Comparison of ENCODE assay signal across 9 mouse cellular contexts in genomic region chrX:168123589-168123965, GRCm38 (mm10).
DNase-seq lines count a peak whose midpoint lies in the region; ATAC-seq and TF ChIP-seq lines count a peak whose summit lies in the region.
"Had no signal": no experiment of that assay in that cellular context is flagged by ENCODE, and none has a peak within 500 bp of the region (broad histone marks: within the 10 kb centered on the region; RNA-seq: fewer than 3 reads in every experiment).

No protein-coding gene starts in this region.

- no peaks in the 10 kb centered on the region for H3K4me1 ChIP-seq in liver, embryonic 12.5 days
- H3K4me1 ChIP-seq in forebrain, embryonic 11.5 days (replicated peaks; ENCODE audit: control insufficient read depth, insufficient read depth, low read length): no peaks in the 10 kb centered on the region
- H3K4me1 ChIP-seq in hindbrain, postnatal 0 days (ENCODE audit: insufficient read depth, low read length): no peaks in the 10 kb centered on the region
- 0 out of 2 replicates have a peak, but pooled peaks cover 4% of the 10 kb centered on the region for H3K4me1 ChIP-seq in neural tube, embryonic 13.5 days (replicated peaks)

- peaks cover 44% of the 10 kb centered on the region for H3K27me3 ChIP-seq in liver, embryonic 12.5 days (replicated peaks)
- H3K27me3 ChIP-seq in forebrain, embryonic 11.5 days (ENCODE audit: control insufficient read depth, insufficient read depth, low read length): peaks cover 36% of the 10 kb centered on the region
- H3K27me3 ChIP-seq in hindbrain, postnatal 0 days (ENCODE audit: insufficient read depth, low read length): no peaks in the 10 kb centered on the region; the same call in 1 of the 2 replicates
- peaks cover 73% of the 10 kb centered on the region for H3K27me3 ChIP-seq in neural tube, embryonic 13.5 days

- TF ChIP-seq CTCF in hindbrain, postnatal 0 days (IDR thresholded peaks at IDR 0.05; ENCODE audit: low read depth): no peak

- H3K27ac ChIP-seq in liver, embryonic 12.5 days: no peak overlapping the region
- no peak overlapping the region for H3K27ac ChIP-seq in forebrain, embryonic 11.5 days (ENCODE audit: low read depth, low read length)
- H3K27ac ChIP-seq in hindbrain, postnatal 0 days: peak overlapping the region; percentile 56
- no peak overlapping the region for H3K27ac ChIP-seq in neural tube, embryonic 13.5 days (replicated peaks)
- H3K27ac ChIP-seq: macrophage had no signal

- no peaks in the 10 kb centered on the region for H3K36me3 ChIP-seq in liver, embryonic 12.5 days
- H3K36me3 ChIP-seq in forebrain, embryonic 11.5 days (ENCODE audit: control insufficient read depth, insufficient read depth, low read length): no peaks in the 10 kb centered on the region
- no peaks in the 10 kb centered on the region for H3K36me3 ChIP-seq in hindbrain, postnatal 0 days (ENCODE audit: insufficient read depth, low read length)
- no peaks in the 10 kb centered on the region for H3K36me3 ChIP-seq in neural tube, embryonic 13.5 days

- H3K9me3 ChIP-seq in liver, embryonic 12.5 days (replicated peaks): no peaks in the 10 kb centered on the region
- H3K9me3 ChIP-seq in forebrain, embryonic 11.5 days (ENCODE audit: control insufficient read depth, low read length): no peaks in the 10 kb centered on the region; the same call in 1 of the 2 replicates
- H3K9me3 ChIP-seq in hindbrain, postnatal 0 days (ENCODE audit: low read length): no peaks in the 10 kb centered on the region
- no peaks in the 10 kb centered on the region for H3K9me3 ChIP-seq in neural tube, embryonic 13.5 days

- WGBS in liver, embryonic 12.5 days (ENCODE audit: insufficient replicate concordance): 5% methylated on average over 11 of the region's 11 CpGs
- 19% methylated on average over 10 of the region's 11 CpGs for WGBS in forebrain, embryonic 11.5 days
- 22% methylated on average over 11 of the region's 11 CpGs for WGBS in hindbrain, postnatal 0 days
- 16% methylated on average over 11 of the region's 11 CpGs for WGBS in neural tube, embryonic 13.5 days

- no peak for ATAC-seq in liver, embryonic 12.5 days
- ATAC-seq in forebrain, embryonic 11.5 days (replicated peaks; ENCODE audit: low FRiP score): peak; percentile 64
- ATAC-seq in hindbrain, postnatal 0 days: peak; percentile 49; the same call in 1 of the 2 replicates
- peak; percentile 44 for ATAC-seq in neural tube, embryonic 13.5 days (ENCODE audit: low read depth)

- H3K9ac ChIP-seq in liver, embryonic 12.5 days: no peak overlapping the region
- no peak overlapping the region; the same call in 1 of the 2 replicates for H3K9ac ChIP-seq in forebrain, embryonic 11.5 days (ENCODE audit: low read length)
- peak overlapping the region; percentile 49 for H3K9ac ChIP-seq in hindbrain, postnatal 0 days (replicated peaks; ENCODE audit: low read length)
- H3K9ac ChIP-seq in neural tube, embryonic 13.5 days: peak overlapping the region; percentile 69

- no peak overlapping the region for H3K4me3 ChIP-seq in liver, embryonic 12.5 days
- H3K4me3 ChIP-seq in forebrain, embryonic 11.5 days (ENCODE audit: low read depth, low read length): peak overlapping the region; percentile 39
- H3K4me3 ChIP-seq in hindbrain, postnatal 0 days (ENCODE audit: low read length): peak overlapping the region; percentile 46
- peak overlapping the region; percentile 50 for H3K4me3 ChIP-seq in neural tube, embryonic 13.5 days

- no peak for DNase-seq in liver
- DNase-seq in forebrain, embryonic 11.5 days (ENCODE audit: low spot score): peak; percentile 49
- DNase-seq in hindbrain, postnatal 0 days (ENCODE audit: low spot score): peak; percentile 3
- DNase-seq in frontal cortex, postnatal 10 days (ENCODE audit: low spot score in 2 of 2): no peak
- DNase-seq in right cerebral cortex, adult 18-20 months: no peak
- no peak for DNase-seq in cerebellum, postnatal 36 days

- H3K4me2 ChIP-seq in liver, embryonic 12.5 days: peak overlapping the region; percentile 37
- H3K4me2 ChIP-seq in forebrain, embryonic 11.5 days (ENCODE audit: low read depth, low read length, severe bottlenecking): peak overlapping the region; percentile 58
- H3K4me2 ChIP-seq in hindbrain, postnatal 0 days (ENCODE audit: low read depth, low read length): peak overlapping the region; percentile 64
- peak overlapping the region; percentile 69 for H3K4me2 ChIP-seq in neural tube, embryonic 13.5 days

Comparison
In these comparisons a context has a peak if more than half of its experiments do, and no peak if none do; other contexts are left out.
1. H3K9ac ChIP-seq: peak in hindbrain, postnatal 0 days (single experiment) and neural tube, embryonic 13.5 days (single experiment); none in liver, embryonic 12.5 days (single experiment) and forebrain, embryonic 11.5 days (single experiment).
2. DNase-seq: peak in forebrain, embryonic 11.5 days (single experiment) and hindbrain, postnatal 0 days (single experiment); none in liver (single experiment), frontal cortex, postnatal 10 days (0 of 2), right cerebral cortex, adult 18-20 months (single experiment) and cerebellum, postnatal 36 days (0 of 2).
3. Peak in every context shown above with its lines, with median percentiles within 50 percentile points of each other: H3K4me2 ChIP-seq.